Mouse (Mus musculus) midbrain, embryonic 11.5 days (tissue): ENCODE results near the gene Islr. TPM values are rescaled to one million over a fixed set of nuclear protein-coding genes. Genes with fewer than 3 reads are reported as not detected.

Source experiments
- ATAC-seq: fragments of 200-750 bp; cut with Nextera tagmentation; 2 replicates; pipeline ENCODE4 v1.8.0; 2017; ENCODE audit warnings: moderate TSS enrichment, moderate library complexity; ENCODE audit not compliant: low FRiP score
- DNase-seq: peaks from one replicate; pipeline ENCODE4 v3.0.0; 2015; ENCODE audit warnings: low spot score; ENCODE audit errors: missing footprints
- H3K27ac ChIP-seq: fragments of 300-500 bp; sonication (generic); 2 replicates; pipeline ENCODE4 v1.5.1; 2014; ENCODE audit warnings: low read depth, low read length
- H3K27me3 ChIP-seq: fragments of 300-500 bp; sonication (generic); 2 replicates; pipeline ENCODE4 v1.6.1; 2014; ENCODE audit warnings: mild to moderate bottlenecking, low read length, moderate library complexity, mixed read lengths; ENCODE audit not compliant: control insufficient read depth, insufficient read depth
- H3K36me3 ChIP-seq: fragments of 300-500 bp; sonication (generic); 2 replicates; pipeline ENCODE4 v1.6.1; 2014; ENCODE audit warnings: mild to moderate bottlenecking, low read length, moderate library complexity, mixed read lengths; ENCODE audit not compliant: control insufficient read depth, insufficient read depth
- H3K4me1 ChIP-seq: fragments of 300-500 bp; sonication (generic); 2 replicates; pipeline ENCODE4 v1.6.1; 2014; ENCODE audit warnings: low read length; ENCODE audit not compliant: control insufficient read depth, insufficient read depth
- H3K4me2 ChIP-seq: fragments of 300-500 bp; sonication (generic); 2 replicates; pipeline ENCODE4 v1.6.1; 2014; ENCODE audit warnings: mild to moderate bottlenecking, moderate library complexity
- H3K4me3 ChIP-seq: fragments of 300-500 bp; sonication (generic); 2 replicates; pipeline ENCODE4 v1.5.1; 2014; ENCODE audit warnings: low read depth, low read length
- H3K9ac ChIP-seq: fragments of 300-500 bp; sonication (generic); 2 replicates; pipeline ENCODE4 v1.6.1; 2014; ENCODE audit warnings: low read length
- H3K9me3 ChIP-seq: fragments of 300-500 bp; sonication (generic); 2 replicates; pipeline ENCODE4 v1.6.1; 2016; ENCODE audit warnings: low read length; ENCODE audit not compliant: control insufficient read depth
- WGBS: fragments of 180-500 bp; shearing (Covaris S2); extraction: QIAGEN DNeasy Blood & Tissue Kit; methylation state at CpG from one replicate; pipeline ENCODE4 v1.1.7; 2014; 5-methylcytosine and 5-hydroxymethylcytosine counted together
- polyA plus RNA-seq: library from polyadenylated mRNA; unstranded; fragments of >200 nt; fragmentation: Nextera tagmentation; extraction: Ambion mirVana; gene quantifications from 2 replicates; pipeline ENCODE4 v1.2.1, GENCODE M21; 2014

The Islr gene
- polyA plus RNA-seq, 1 experiment from 2014 or later: 13.9 TPM

- Histone ChIP-seq H3K4me1 (peaks cover 44% of the 10 kb centered on the region), H3K9ac (peak overlapping the region; percentile 56), H3K27ac (peak overlapping the region; percentile 55), H3K9me3 (no peaks in the 10 kb centered on the region), H3K4me3 (peak overlapping the region; percentile 32), H3K36me3 (no peaks in the 10 kb centered on the region), H3K27me3 (peaks cover 89% of the 10 kb centered on the region), H3K4me2 (peak overlapping the region; percentile 38)
- 7% methylated on average over 11 of the region's 11 CpGs for WGBS
- ATAC-seq (no peak), DNase-seq (peak; percentile 89)
Observed at GRCm38 (mm10) chr9:58200270-58201090, 3.6 kb downstream of the Islr start.

GRCm38 (mm10) chr9:58199381-58200269 is 4.5 kb downstream of the Islr start:
- H3K36me3 ChIP-seq: no peaks in the 10 kb centered on the region
- peaks cover 44% of the 10 kb centered on the region for H3K4me1 ChIP-seq
- peaks cover 87% of the 10 kb centered on the region for H3K27me3 ChIP-seq
- peak overlapping the region; percentile 38 for H3K4me2 ChIP-seq
- H3K27ac ChIP-seq: peak overlapping the region; percentile 55
- no peak for ATAC-seq
- H3K9me3 ChIP-seq: no peaks in the 10 kb centered on the region
- H3K9ac ChIP-seq: peak overlapping the region; percentile 56
- WGBS: under 1% methylated on average over 41 of the region's 41 CpGs
- peak overlapping the region; percentile 32 for H3K4me3 ChIP-seq
- DNase-seq: peak; percentile 95

- H3K36me3 ChIP-seq: no peaks in the 10 kb centered on the region
- peaks cover 90% of the 10 kb centered on the region for H3K27me3 ChIP-seq
- under 1% methylated on average over 38 of the region's 38 CpGs for WGBS
- peak overlapping the region; percentile 36 for H3K9ac ChIP-seq
- H3K4me2 ChIP-seq: peak overlapping the region; percentile 38
- ATAC-seq: no peak
- H3K9me3 ChIP-seq: no peaks in the 10 kb centered on the region
- peaks cover 38% of the 10 kb centered on the region for H3K4me1 ChIP-seq
- peak overlapping the region; percentile 32 for H3K4me3 ChIP-seq
- H3K27ac ChIP-seq: peak overlapping the region; percentile 55
- no peak for DNase-seq
Observed at GRCm38 (mm10) chr9:58198801-58199371, 5.2 kb downstream of the Islr start.

- WGBS: under 1% methylated on average over 58 of the region's 58 CpGs
- no peaks in the 10 kb centered on the region for H3K36me3 ChIP-seq
- H3K4me1 ChIP-seq: peaks cover 34% of the 10 kb centered on the region
- H3K4me3 ChIP-seq: peak overlapping the region; percentile 23
- peak overlapping the region; percentile 46 for H3K9ac ChIP-seq
- DNase-seq (peak; percentile 96), ATAC-seq (peak; percentile 38; the same call in 1 of the 2 replicates)
- no peaks in the 10 kb centered on the region for H3K9me3 ChIP-seq
- H3K4me2 ChIP-seq: peak overlapping the region; percentile 38
- H3K27me3 ChIP-seq: peaks cover 83% of the 10 kb centered on the region
- H3K27ac ChIP-seq: peak overlapping the region; percentile 7
Observed at GRCm38 (mm10) chr9:58197781-58198701, 6.1 kb downstream of the Islr start.

- Histone ChIP-seq H3K27me3 (peaks cover 71% of the 10 kb centered on the region), H3K4me2 (peak overlapping the region; percentile 38), H3K9ac (peak overlapping the region; percentile 46), H3K4me1 (peaks cover 24% of the 10 kb centered on the region), H3K36me3 (no peaks in the 10 kb centered on the region), H3K9me3 (no peaks in the 10 kb centered on the region), H3K4me3 (peak overlapping the region; percentile 23), H3K27ac (0 out of 2 replicates have a peak overlapping the region, but pooled peaks have one; percentile 4)
- DNase-seq: peak; percentile 91
- WGBS: 1% methylated on average over 46 of the region's 46 CpGs
- no peak for ATAC-seq
Observed at GRCm38 (mm10) chr9:58196610-58197567, 7.2 kb downstream of the Islr start.

GRCm38 (mm10) chr9:58196141-58196540 is 8.0 kb downstream of the Islr start:
- Histone ChIP-seq H3K27me3 (peaks cover 64% of the 10 kb centered on the region), H3K27ac (no peak overlapping the region), H3K4me3 (peak overlapping the region; percentile 23; the same call in 1 of the 2 replicates), H3K9ac (no peak overlapping the region), H3K4me2 (peak overlapping the region; percentile 35), H3K4me1 (peaks cover 20% of the 10 kb centered on the region), H3K36me3 (no peaks in the 10 kb centered on the region), H3K9me3 (no peaks in the 10 kb centered on the region)
- 3% methylated on average over 14 of the region's 14 CpGs for WGBS
- DNase-seq (peak; percentile 92), ATAC-seq (no peak)

- no peak overlapping the region for H3K27ac ChIP-seq
- peak overlapping the region; percentile 13; the same call in 1 of the 2 replicates for H3K4me3 ChIP-seq
- peak; percentile 64 for DNase-seq
- peaks cover 20% of the 10 kb centered on the region for H3K4me1 ChIP-seq
- peak overlapping the region; percentile 35 for H3K4me2 ChIP-seq
- H3K27me3 ChIP-seq: peaks cover 59% of the 10 kb centered on the region
- WGBS: 15% methylated on average over 1 of the region's 1 CpGs
- no peaks in the 10 kb centered on the region for H3K9me3 ChIP-seq
- no peak for ATAC-seq
- H3K36me3 ChIP-seq: no peaks in the 10 kb centered on the region
- no peak overlapping the region for H3K9ac ChIP-seq
Observed at GRCm38 (mm10) chr9:58195671-58196070, 8.4 kb downstream of the Islr start.
